Mouse (Mus musculus) heart, adult 2 months (tissue): ENCODE measurements around the gene Krtap5-4.

ENCODE experiments used
- CTCF ChIP-seq: fragments of 200-600 bp; IDR thresholded peaks from 2 replicates; pipeline ENCODE4 v1.8.1; 2022; ENCODE audit warnings: antibody characterized with exemption, mild to moderate bottlenecking, moderate library complexity
- EP300 ChIP-seq: fragments of 200-500 bp; IDR thresholded peaks from 2 replicates; pipeline ENCODE4 v1.6.1; 2011; ENCODE audit warnings: low read depth, low read length, control low read depth; ENCODE audit not compliant: insufficient read depth
- POLR2A ChIP-seq: fragments of 200-500 bp; IDR thresholded peaks from 2 replicates; pipeline ENCODE4 v1.6.1; 2011; ENCODE audit warnings: mild to moderate bottlenecking, low read depth, low read length, control low read depth; ENCODE audit not compliant: insufficient read depth

- TF ChIP-seq CTCF, result no peak
- no peak for TF ChIP-seq POLR2A
- no peak for TF ChIP-seq EP300
These were observed 44.2 kb downstream of the Krtap5-4 start for GRCm38 (mm10) chr7:142347542-142347941.
